Mouse (Mus musculus): Measurements from ENCODE around the gene Lima1. TPM values are rescaled to one million over a fixed set of nuclear protein-coding genes. Genes with fewer than 3 reads are reported as not detected.
"Not testable (repeated sequence)": the region's sequence is repeated elsewhere in the genome, so short reads cannot be mapped to it uniquely, and the experiment has no call there.

The Lima1 gene
- total RNA-seq, 2 experiments from 2014 or later: 11.0 to 12.1 TPM

DNA sequence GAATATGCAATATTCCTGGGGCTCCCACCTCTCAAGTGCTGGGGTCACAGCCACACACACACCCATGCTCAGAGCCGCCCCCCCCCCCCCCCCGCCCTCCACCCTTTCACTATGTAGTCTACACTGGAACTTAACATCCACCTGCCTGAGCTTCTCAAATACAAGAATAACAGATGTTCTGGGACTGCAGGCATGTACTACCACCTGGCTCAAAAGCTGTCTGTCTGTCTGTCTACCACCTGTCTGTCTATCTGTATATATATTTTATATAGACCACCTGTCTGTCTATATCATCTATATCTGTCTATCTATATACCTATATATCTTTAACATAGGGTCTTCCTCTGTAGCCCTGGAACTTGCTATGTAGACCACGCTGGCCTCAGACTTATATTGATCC, 16.1 kb upstream of the Lima1 start:
- no peak for DNase-seq (ENCODE audit: low spot score in 2 of 2)
- H3K4me3 ChIP-seq: no peak overlapping the region
- TF ChIP-seq CTCF (conservative IDR thresholded peaks at IDR 0.05): no peak

DNA sequence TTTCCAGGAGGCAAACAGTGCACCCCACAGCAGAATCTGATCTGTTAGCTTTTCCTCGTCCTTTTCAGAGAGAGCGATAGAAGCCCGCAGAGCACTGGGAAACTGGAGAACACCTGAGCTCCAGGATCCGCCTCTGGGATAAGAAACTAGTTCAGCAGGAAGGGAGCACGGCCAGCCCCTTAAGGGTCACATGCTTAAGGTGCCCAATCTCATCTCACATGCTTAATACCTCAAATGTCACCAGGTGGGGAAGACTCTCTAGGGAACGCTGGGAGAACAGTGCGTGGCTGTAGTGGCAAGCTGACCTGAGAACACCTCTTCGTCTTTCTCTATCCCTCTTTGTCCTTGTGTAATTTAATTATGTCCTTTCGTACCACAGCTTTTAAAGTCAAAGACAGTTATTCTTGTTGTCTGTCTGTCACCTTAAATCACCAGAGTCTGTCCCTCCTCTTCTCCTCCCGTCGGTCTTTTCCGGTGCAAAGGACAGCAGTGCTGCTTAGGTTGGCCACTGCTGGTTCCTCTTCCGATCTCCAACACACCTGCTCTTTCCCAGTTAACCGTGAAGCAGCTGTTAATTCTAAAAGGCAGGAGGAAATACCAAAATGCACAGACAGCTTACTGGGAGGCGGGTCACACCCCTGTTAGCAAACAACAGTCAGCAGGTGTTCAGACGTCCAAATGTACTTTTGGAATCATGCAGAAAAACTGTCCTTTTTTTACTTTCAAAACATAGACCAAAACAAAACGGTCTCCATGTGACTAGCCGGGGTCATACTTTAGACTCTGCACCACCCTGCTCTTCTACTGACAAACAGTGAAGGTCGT, 15.4 kb upstream of the Lima1 start:
- TF ChIP-seq CTCF (conservative IDR thresholded peaks at IDR 0.05): no peak
- no peak for DNase-seq (ENCODE audit: low spot score in 2 of 2)
- no peak overlapping the region for H3K27ac ChIP-seq

More for the DNA sequence above, 16.1 kb upstream of the Lima1 start:
- no peak overlapping the region for H3K27ac ChIP-seq

DNA sequence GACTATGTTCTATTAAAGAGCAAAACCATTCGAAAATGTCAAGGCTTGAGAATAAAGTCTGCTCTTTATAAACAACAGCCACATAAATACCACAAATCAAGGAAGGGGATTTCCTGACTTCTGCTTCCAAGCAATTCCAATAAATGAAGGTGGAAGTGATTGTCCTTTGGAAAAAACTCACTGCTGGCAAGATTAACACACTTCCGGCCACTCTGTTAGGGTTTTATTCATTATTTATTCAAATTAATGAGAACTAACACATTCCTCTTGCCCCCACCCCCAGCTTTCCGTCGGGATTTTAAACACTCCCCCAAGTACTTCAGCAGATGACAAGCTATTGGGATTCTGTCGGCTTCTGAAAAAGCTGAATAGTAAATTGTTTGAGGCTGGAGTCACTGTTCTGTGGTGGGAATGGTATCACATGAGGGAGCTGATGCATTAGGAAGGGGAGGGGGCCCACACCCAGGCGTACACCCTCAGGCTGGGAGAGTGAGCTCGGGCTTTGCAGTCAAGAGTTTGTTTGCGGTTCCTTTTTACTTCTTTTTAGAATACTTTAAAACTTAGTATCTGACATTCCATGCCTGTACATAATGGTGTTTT, 14.1 kb upstream of the Lima1 start:
- no peak for DNase-seq (ENCODE audit: low spot score in 2 of 2)
- Histone ChIP-seq H3K27ac (0 out of 2 replicates have a peak overlapping the region, but pooled peaks have one; percentile 18), H3K4me3 (no peak overlapping the region)
- no peak for TF ChIP-seq CTCF (conservative IDR thresholded peaks at IDR 0.05)

More for the DNA sequence above, 15.4 kb upstream of the Lima1 start:
- H3K4me3 ChIP-seq: no peak overlapping the region

DNA sequence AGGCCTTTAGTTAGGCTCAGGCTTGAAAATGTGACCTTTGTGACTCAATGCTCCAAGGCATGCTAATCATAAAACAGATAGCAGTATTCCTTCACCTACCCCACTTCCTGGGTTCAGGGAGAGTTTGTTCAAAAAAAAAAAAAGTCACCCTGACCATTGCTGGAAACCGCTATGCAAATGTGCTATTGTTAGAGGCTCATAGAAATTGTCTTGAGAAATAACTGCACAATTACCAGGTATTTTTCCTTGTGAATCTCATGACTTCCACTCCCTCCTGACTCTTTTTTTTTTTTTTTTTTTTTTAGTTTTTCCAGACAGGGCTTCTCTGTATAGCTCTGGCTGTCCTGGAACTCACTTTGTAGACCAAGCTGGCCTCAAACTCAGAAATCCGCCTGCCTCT, 11.9 kb upstream of the Lima1 start:
- H3K4me3 ChIP-seq: not testable (repeated sequence)

DNA sequence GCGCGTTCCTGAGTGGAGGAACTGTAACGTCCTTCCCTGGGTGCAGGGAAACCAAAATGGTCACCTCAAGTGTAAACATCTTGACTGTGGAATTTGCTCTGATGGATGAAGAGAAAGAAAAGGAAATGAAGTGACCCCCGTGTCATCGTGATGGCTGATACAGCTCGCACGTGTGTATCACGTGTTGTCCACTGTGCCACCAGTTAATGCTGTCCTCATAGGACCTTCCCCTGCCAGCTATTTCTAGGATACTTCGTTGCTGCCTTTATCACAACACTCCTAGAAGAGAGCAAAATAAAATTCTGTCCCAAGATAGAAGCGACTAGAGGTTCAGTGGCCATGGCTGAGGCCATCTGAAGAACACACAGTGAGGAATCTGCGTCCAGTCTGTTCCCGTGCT, 8.8 kb upstream of the Lima1 start:
- H3K27ac ChIP-seq: no peak overlapping the region
- TF ChIP-seq CTCF (conservative IDR thresholded peaks at IDR 0.05): no peak
- no peak for DNase-seq (ENCODE audit: low spot score in 2 of 2)
- H3K4me3 ChIP-seq: no peak overlapping the region

More for the DNA sequence above, 11.9 kb upstream of the Lima1 start:
- not testable (repeated sequence) for DNase-seq (ENCODE audit: low spot score in 2 of 2); H3K27ac ChIP-seq

DNA sequence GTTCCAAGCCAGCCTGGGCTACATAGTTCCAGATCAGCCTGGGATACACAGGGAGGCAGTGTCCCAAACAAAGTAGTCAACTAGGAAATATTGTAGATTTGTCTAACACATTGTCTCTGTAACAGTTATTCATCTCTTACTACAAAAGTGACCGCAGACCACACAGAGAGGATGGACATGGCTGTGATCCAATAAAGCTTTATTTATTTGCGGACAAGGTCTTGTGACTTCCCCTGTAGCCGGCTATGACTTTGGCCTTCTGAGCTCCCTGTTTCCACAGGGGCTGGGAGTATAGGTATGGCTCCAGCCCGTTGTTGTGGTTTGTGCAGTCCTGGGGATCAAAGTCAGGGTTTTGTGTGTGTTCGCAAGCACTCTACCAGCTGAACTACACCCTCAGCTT, 3.3 kb upstream of the Lima1 start:
- H3K27ac ChIP-seq: no peak overlapping the region
- DNase-seq (ENCODE audit: low spot score in 2 of 2): no peak
- no peak overlapping the region for H3K4me3 ChIP-seq
- TF ChIP-seq CTCF (conservative IDR thresholded peaks at IDR 0.05): no peak

DNA sequence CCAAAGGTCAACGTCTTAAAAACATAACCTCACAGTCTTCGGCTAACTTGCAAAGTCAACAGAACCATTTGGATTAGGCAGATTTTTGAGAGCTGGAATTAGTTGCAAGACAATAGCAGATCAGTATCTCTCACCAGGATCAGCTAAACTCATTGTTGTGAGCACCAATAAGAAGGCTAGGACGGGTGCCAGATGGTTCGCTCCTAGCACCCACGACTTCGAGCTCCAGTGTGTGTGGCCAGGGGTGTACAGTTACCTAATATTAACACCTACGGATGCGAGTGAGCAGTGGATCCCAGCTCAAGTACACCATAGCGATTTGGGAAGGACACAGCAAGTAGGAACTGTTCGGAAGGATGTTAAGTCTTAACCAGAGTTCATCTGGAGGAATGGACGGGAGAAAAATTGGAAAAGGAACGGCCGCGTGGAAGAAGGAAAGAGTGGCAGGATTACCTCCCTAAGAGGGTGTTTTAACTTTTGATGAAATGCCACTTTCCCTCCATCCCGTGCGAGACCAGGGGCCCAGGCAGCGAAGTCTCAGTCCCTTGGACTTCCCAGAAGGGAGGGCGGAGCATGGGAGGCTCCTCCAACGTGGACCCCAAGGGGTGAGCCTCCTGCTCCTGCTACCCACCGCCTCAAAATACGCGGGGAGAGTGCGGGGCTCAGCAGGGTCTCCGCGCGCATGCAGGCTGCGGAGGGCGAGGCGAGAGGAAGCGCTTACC, 483 bp downstream of the Lima1 start:
- Histone ChIP-seq H3K4me3 (peak overlapping the region; percentile 69), H3K27ac (peak overlapping the region; percentile 82)
- no peak for TF ChIP-seq CTCF (conservative IDR thresholded peaks at IDR 0.05)
- DNase-seq (ENCODE audit: low spot score in 2 of 2): peak in 1 of 2 experiments; percentile 16

DNA sequence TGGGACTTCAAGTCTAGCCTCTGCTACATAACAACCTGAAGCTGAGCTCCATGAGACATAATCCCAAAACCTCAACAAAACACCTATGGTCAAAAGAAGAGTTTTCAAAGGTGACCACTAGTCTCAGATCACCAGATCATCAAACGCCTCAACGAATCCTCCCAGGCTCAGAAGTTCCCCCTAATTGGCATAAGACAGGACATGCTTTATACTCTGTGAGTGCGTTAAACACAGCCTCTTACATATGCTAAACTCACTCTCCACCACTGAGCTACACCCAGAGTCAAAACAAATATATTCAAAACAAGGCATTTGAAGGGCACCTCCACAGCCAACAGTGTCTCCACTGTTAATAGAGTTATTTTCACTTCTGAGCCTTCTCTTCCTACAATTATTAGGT, 2.7 kb downstream of the Lima1 start:
- no peak overlapping the region; the same call in 1 of the 2 replicates for H3K27ac ChIP-seq
- no peak for DNase-seq (ENCODE audit: low spot score in 2 of 2)
- no peak for TF ChIP-seq CTCF (conservative IDR thresholded peaks at IDR 0.05)
- no peak overlapping the region for H3K4me3 ChIP-seq

DNA sequence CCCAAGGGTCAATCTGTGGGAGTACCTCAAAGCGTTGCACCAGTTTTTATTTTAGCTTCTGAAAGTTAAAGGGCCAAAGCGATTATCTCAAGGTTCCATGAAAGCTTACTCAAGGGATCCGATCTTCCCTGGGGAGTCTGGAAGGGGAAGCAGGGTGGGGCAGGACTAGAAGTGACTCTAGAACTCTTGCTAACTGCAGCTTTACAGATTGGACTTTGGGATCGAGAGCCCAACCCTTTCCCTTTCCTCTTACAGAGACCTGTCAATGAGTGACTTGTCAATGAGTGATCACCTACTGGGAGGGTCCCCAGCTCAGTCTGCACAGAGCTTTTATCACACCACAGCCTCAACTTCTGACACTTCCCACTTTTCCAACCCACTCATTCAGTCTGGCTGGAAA, 7.6 kb downstream of the Lima1 start:
- Histone ChIP-seq H3K4me3 (no peak overlapping the region), H3K27ac (no peak overlapping the region)
- no peak for DNase-seq (ENCODE audit: low spot score in 2 of 2)
- TF ChIP-seq CTCF (conservative IDR thresholded peaks at IDR 0.05): no peak

DNA sequence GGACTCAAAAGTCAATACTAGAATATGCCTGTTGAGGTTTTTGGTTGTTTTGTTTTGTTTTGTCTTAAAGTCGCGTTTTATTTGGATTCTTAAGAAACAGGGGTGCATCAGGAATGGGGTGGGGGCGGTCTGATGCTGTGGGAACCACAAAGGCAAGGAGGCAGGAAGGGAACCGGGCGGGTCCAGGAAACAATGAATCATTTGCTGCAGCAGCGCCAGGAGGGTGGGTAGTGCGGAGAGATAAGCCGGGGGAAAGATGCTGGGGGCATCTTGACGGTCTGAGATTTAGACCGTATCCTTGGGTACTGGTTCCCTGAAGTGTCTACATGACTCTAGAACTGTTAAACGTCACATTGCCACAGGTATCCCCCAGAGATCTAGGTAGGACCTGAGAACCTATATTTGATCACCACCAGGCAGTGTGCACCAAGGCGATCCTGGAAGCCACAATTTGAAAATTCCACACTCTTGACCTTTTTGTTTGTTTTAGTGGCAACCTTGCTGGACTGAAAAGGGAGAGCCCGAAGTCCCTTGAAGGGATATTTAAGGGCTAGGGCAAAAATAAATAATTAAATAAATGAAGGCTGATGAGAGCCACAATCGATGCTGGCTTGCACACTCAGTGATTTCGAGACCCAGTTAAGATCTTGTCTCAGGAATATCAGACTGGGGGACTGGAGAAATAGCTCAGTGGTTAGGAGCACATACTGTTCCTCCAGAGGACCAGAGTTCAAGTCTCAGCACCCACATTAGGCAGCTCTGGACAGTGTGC, 8.6 kb downstream of the Lima1 start:
- DNase-seq (ENCODE audit: low spot score in 2 of 2): no peak
- H3K27ac ChIP-seq: peak overlapping the region; percentile 48; the same call in 1 of the 2 replicates
- H3K4me3 ChIP-seq: no peak overlapping the region
- TF ChIP-seq CTCF (conservative IDR thresholded peaks at IDR 0.05): no peak

DNA sequence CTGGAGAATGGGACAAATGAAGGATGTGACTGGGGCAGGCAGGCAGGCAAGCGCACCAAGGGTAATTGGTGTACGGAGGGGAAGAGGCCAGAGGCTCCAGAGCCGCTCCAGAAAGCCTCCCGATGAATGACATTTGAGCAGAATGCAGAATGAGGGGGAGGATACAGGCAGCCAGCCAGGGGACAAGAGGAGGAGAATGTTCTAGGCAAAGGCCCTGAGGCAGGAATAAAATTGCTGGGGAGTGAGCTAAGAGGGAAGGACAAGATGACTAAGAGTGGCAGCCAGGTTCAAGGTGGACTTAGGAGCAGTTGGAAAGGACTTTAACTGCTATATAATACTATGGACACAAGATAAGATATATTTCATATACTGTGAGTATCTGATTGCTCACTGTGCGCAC, 9.3 kb downstream of the Lima1 start:
- Histone ChIP-seq H3K4me3 (no peak overlapping the region), H3K27ac (peak overlapping the region; percentile 48; the same call in 1 of the 2 replicates)
- peak; percentile 8 to 21 for DNase-seq (ENCODE audit: low spot score in 2 of 2)
- TF ChIP-seq CTCF (conservative IDR thresholded peaks at IDR 0.05): no peak

DNA sequence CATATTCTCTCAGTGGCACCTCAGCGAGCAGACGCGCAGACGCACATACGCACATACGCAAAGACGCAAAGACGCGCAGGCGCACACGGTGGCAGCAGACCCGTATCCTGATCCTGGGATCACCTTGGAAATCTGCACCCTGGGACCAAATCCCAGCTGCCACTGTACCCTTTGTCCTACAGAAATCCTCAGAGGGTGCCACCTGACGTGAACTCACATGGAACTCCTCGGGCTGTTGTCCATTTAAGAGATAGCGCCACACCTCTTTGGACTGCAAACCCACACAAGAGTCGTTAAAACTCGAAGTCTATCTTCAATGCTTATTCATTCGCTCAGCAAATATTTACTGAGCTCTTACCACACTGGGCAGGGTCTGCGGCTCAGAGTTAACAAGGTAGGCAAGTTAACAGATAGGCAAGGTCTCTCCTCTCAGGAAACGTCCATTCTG, 9.7 kb downstream of the Lima1 start:
- TF ChIP-seq CTCF (conservative IDR thresholded peaks at IDR 0.05): no peak
- Histone ChIP-seq H3K4me3 (no peak overlapping the region), H3K27ac (peak overlapping the region; percentile 48; the same call in 1 of the 2 replicates)
- DNase-seq (ENCODE audit: low spot score in 2 of 2): no peak

All from layer of hippocampus, adult 2 months (tissue).